Mouse (Mus musculus) adrenal gland, postnatal 10 days (tissue): Measurements from ENCODE around the gene Myo3b. TPM values are rescaled to one million over a fixed set of nuclear protein-coding genes. Genes with fewer than 3 reads are reported as not detected.
A peak's percentile ranks its signal among the peaks of the same experiment; 100 is the strongest.
"Not testable (repeated sequence)": the region's sequence is repeated elsewhere in the genome, so short reads cannot be mapped to it uniquely, and the experiment has no call there.

Experiments used
- DNase-seq: peaks from one replicate; pipeline ENCODE4 v3.0.0; 2021; ENCODE audit warnings: mixed read lengths
- long read RNA-seq, 2 experiments: library from polyadenylated mRNA; stranded (forward); transcript quantifications; one replicate each; pipeline ENCODE4 v2.0.0; 2021
- total RNA-seq, 2 experiments: library from RNA; stranded (reverse); gene quantifications; 2 replicates each; pipeline ENCODE4 v1.2.3; 2021

Gene Myo3b
- not detected for total RNA-seq
- long read RNA-seq, experiment 1, result 0 reads
- long read RNA-seq, experiment 2, partial matches to known transcripts, result 0 of 2 reads
- long read RNA-seq, experiment 2, other reads (novel, unspliced or antisense), result 2 of 2 reads

- no peak for DNase-seq
Observed at GRCm38 (mm10) chr2:70038752-70039151, at the start of gene Myo3b. TSS of gene Myo3b (plus strand) at chr2:70039126.

GRCm38 (mm10) chr2:69989224-69989623, 49.7 kb upstream of the Myo3b start:
- DNase-seq, result no peak

GRCm38 (mm10) chr2:69990647-69991046, 48.3 kb upstream of the Myo3b start:
- no peak for DNase-seq

GRCm38 (mm10) chr2:69994082-69994736, 44.7 kb upstream of the Myo3b start:
- DNase-seq, result not testable (repeated sequence)

- no peak for DNase-seq
Observed at GRCm38 (mm10) chr2:69994779-69995178, 44.1 kb upstream of the Myo3b start.

- DNase-seq, result no peak
Observed at GRCm38 (mm10) chr2:69999097-69999770, 39.7 kb upstream of the Myo3b start.

- DNase-seq, result no peak
Observed at GRCm38 (mm10) chr2:70000316-70000715, 38.6 kb upstream of the Myo3b start.

- no peak for DNase-seq
Observed at GRCm38 (mm10) chr2:70006492-70006891, 32.4 kb upstream of the Myo3b start.

GRCm38 (mm10) chr2:70012941-70013340, 26.0 kb upstream of the Myo3b start:
- no peak for DNase-seq

GRCm38 (mm10) chr2:70018236-70018635, 20.7 kb upstream of the Myo3b start:
- DNase-seq, result peak; percentile 73

GRCm38 (mm10) chr2:70024454-70024853, 14.5 kb upstream of the Myo3b start:
- DNase-seq, result no peak

- DNase-seq, result no peak
Observed at GRCm38 (mm10) chr2:70025711-70026110, 13.2 kb upstream of the Myo3b start.

GRCm38 (mm10) chr2:70031472-70031871, 7.5 kb upstream of the Myo3b start:
- DNase-seq, result no peak

GRCm38 (mm10) chr2:70034895-70035294, 4.0 kb upstream of the Myo3b start:
- DNase-seq, result no peak

- DNase-seq, result no peak
Observed at GRCm38 (mm10) chr2:70035358-70035757, 3.6 kb upstream of the Myo3b start.

- peak; percentile 40 for DNase-seq
Observed at GRCm38 (mm10) chr2:70037221-70037620, 1.7 kb upstream of the Myo3b start.

- no peak for DNase-seq
Observed at GRCm38 (mm10) chr2:70044466-70044865, 5.5 kb downstream of the Myo3b start.

GRCm38 (mm10) chr2:70047868-70048267, 8.9 kb downstream of the Myo3b start:
- DNase-seq, result no peak

- no peak for DNase-seq
Observed at GRCm38 (mm10) chr2:70053803-70054202, 14.9 kb downstream of the Myo3b start.

- DNase-seq, result no peak
Observed at GRCm38 (mm10) chr2:70058201-70058600, 19.3 kb downstream of the Myo3b start.

GRCm38 (mm10) chr2:70060359-70061345, 21.7 kb downstream of the Myo3b start:
- no peak for DNase-seq

- no peak for DNase-seq
Observed at GRCm38 (mm10) chr2:70065116-70065515, 26.2 kb downstream of the Myo3b start.
